Mouse (Mus musculus) right cerebral cortex, adult 18-20 months (tissue): ENCODE measurements around the gene Ccnt1.
"Not testable (repeated sequence)": the region's sequence is repeated elsewhere in the genome, so short reads cannot be mapped to it uniquely, and the experiment has no call there.

ENCODE experiments used
- DNase-seq: peaks from one replicate; pipeline ENCODE4 v3.0.0; 2022; ENCODE audit warnings: mixed read lengths

Gene Ccnt1

GRCm38 (mm10) chr15:98541064-98541463, 29.7 kb downstream of the Ccnt1 start:
- DNase-seq = no peak

GRCm38 (mm10) chr15:98537923-98538322, 32.8 kb downstream of the Ccnt1 start:
- no peak for DNase-seq

GRCm38 (mm10) chr15:98536828-98537510, 33.8 kb downstream of the Ccnt1 start:
- DNase-seq = no peak

GRCm38 (mm10) chr15:98535921-98536320, 34.8 kb downstream of the Ccnt1 start:
- DNase-seq = no peak

- DNase-seq = peak; percentile 99
These were observed 36.7 kb downstream of the Ccnt1 start, which contains the start of gene Kansl2 for GRCm38 (mm10) chr15:98533881-98534627. Gene Kansl2 (minus strand): TSS chr15:98534264.

GRCm38 (mm10) chr15:98533035-98533531, 37.6 kb downstream of the Ccnt1 start:
- DNase-seq = no peak

- no peak for DNase-seq
These were observed 38.4 kb downstream of the Ccnt1 start for GRCm38 (mm10) chr15:98532281-98532680.

- no peak for DNase-seq
These were observed 42.6 kb downstream of the Ccnt1 start for GRCm38 (mm10) chr15:98528066-98528563.

GRCm38 (mm10) chr15:98527056-98527771, 43.5 kb downstream of the Ccnt1 start:
- DNase-seq = no peak

GRCm38 (mm10) chr15:98526057-98526456, 44.7 kb downstream of the Ccnt1 start:
- no peak for DNase-seq

GRCm38 (mm10) chr15:98521245-98521644, 49.5 kb downstream of the Ccnt1 start:
- DNase-seq = no peak

GRCm38 (mm10) chr15:98517380-98518355, 53.1 kb downstream of the Ccnt1 start:
- peak; percentile 46 for DNase-seq

GRCm38 (mm10) chr15:98514845-98515244, 55.9 kb downstream of the Ccnt1 start:
- not testable (repeated sequence) for DNase-seq

GRCm38 (mm10) chr15:98514146-98514545, 56.6 kb downstream of the Ccnt1 start:
- no peak for DNase-seq

- DNase-seq = not testable (repeated sequence)
These were observed 57.0 kb downstream of the Ccnt1 start for GRCm38 (mm10) chr15:98513676-98514075.

GRCm38 (mm10) chr15:98512799-98513321, 57.9 kb downstream of the Ccnt1 start:
- peak; percentile 46 for DNase-seq

- no peak for DNase-seq
These were observed 58.5 kb downstream of the Ccnt1 start for GRCm38 (mm10) chr15:98512232-98512631.

GRCm38 (mm10) chr15:98511386-98511928, 59.3 kb downstream of the Ccnt1 start:
- DNase-seq = no peak

- DNase-seq = peak; percentile 52
These were observed 60.0 kb downstream of the Ccnt1 start for GRCm38 (mm10) chr15:98510438-98511385.

GRCm38 (mm10) chr15:98509387-98509786, 61.3 kb downstream of the Ccnt1 start:
- DNase-seq = no peak
